16 mouse cellular contexts compared by ENCODE assay signal in genomic region chr2:24926965-24927358, GRCm38 (mm10). TPM values are rescaled to one million over a fixed set of nuclear protein-coding genes. Genes with fewer than 3 reads are reported as not detected.
DNase-seq lines count a peak whose midpoint lies in the region; ATAC-seq and TF ChIP-seq lines count a peak whose summit lies in the region.
"Had no signal": no experiment of that assay in that cellular context is flagged by ENCODE, and none has a peak within 500 bp of the region (broad histone marks: within the 10 kb centered on the region; RNA-seq: fewer than 3 reads in every experiment).

No protein-coding gene starts in this region.

- H3K27ac ChIP-seq in gastrocnemius, adult 2 months = peak overlapping the region; percentile 56
- no peak overlapping the region for H3K27ac ChIP-seq in liver, adult 2 months (replicated peaks; ENCODE audit: insufficient read depth, low read depth, low read length)
- H3K27ac ChIP-seq in liver, embryonic 12.5 days = no peak overlapping the region
- no peak overlapping the region for H3K27ac ChIP-seq in midbrain, embryonic 14.5 days (replicated peaks; ENCODE audit: low read depth, low read length)
- H3K27ac ChIP-seq: forebrain, embryonic 13.5 days; hindbrain, embryonic 13.5 days had no signal

- H3K27me3 ChIP-seq in liver, adult 2 months (ENCODE audit: control insufficient read depth, insufficient read depth, low read length) = no peaks in the 10 kb centered on the region
- H3K27me3 ChIP-seq in liver, embryonic 12.5 days (replicated peaks) = no peaks in the 10 kb centered on the region
- no peaks in the 10 kb centered on the region for H3K27me3 ChIP-seq in midbrain, embryonic 14.5 days (ENCODE audit: control insufficient read depth, insufficient read depth, low read length)
- H3K27me3 ChIP-seq: forebrain, embryonic 13.5 days; hindbrain, embryonic 13.5 days had no signal

- no peaks in the 10 kb centered on the region for H3K79me2 ChIP-seq in liver, adult 2 months (ENCODE audit: control insufficient read depth, insufficient read depth, low read length)

- no peak overlapping the region for H3K4me3 ChIP-seq in gastrocnemius, adult 2 months
- H3K4me3 ChIP-seq in liver, adult 2 months (ENCODE audit: insufficient read depth, low read depth, low read length) = no peak overlapping the region
- H3K4me3 ChIP-seq in liver, embryonic 12.5 days = no peak overlapping the region
- H3K4me3 ChIP-seq in midbrain, embryonic 14.5 days (replicated peaks; ENCODE audit: low read depth, low read length) = no peak overlapping the region
- H3K4me3 ChIP-seq: embryonic facial prominence, embryonic 10.5 days; forebrain, embryonic 13.5 days; hindbrain, embryonic 13.5 days had no signal

- H3K9ac ChIP-seq in liver, adult 2 months (ENCODE audit: low read depth, low read length) = peak overlapping the region; percentile 17; the same call in 1 of the 2 replicates
- no peak overlapping the region for H3K9ac ChIP-seq in liver, embryonic 12.5 days
- H3K9ac ChIP-seq in midbrain, embryonic 14.5 days (replicated peaks; ENCODE audit: low read length) = no peak overlapping the region
- H3K9ac ChIP-seq: forebrain, embryonic 13.5 days; hindbrain, embryonic 13.5 days had no signal

- DNase-seq in gastrocnemius, adult 2 months = no peak
- DNase-seq in gastrocnemius, postnatal 14 days = no peak
- no peak for DNase-seq in liver, adult 2 months (ENCODE audit: extremely low read depth, low read depth, low spot score)
- no peak for DNase-seq in cerebellum, adult 9-10 months
- DNase-seq in midbrain, embryonic 14.5 days = no peak
- DNase-seq: adrenal gland, adult 2 months; cerebellum, postnatal 36 days; right cerebral cortex, adult 18-20 months; spleen, adult 18-20 months; thymus, postnatal 36 days had no signal

- ATAC-seq in liver, embryonic 12.5 days = no peak
- ATAC-seq in granulocyte monocyte progenitor cell, adult 5-6 weeks (replicated peaks; ENCODE audit: poor library complexity, severe bottlenecking) = peak; percentile 77
- peak; percentile 54 for ATAC-seq in megakaryocyte progenitor cell, adult 5-6 weeks (replicated peaks; ENCODE audit: poor library complexity)
- ATAC-seq in midbrain, embryonic 14.5 days (ENCODE audit: low FRiP score, low TSS enrichment) = no peak
- ATAC-seq: forebrain, embryonic 13.5 days had no signal

- intact Hi-C loops in gastrocnemius, adult 2 months (cut with DNase I) = no loop called here
- intact Hi-C loops in gastrocnemius, postnatal 14 days (cut with DNase I; ENCODE audit: low total_unique reads) = no loop called here

- no peak for TF ChIP-seq CTCF in gastrocnemius, adult 2 months (IDR thresholded peaks at IDR 0.05)
- no peak for TF ChIP-seq CTCF in liver, adult 2 months (IDR thresholded peaks at IDR 0.05; ENCODE audit: low read depth, low read length)

- no peaks in the 10 kb centered on the region for H3K9me3 ChIP-seq in liver, embryonic 12.5 days (replicated peaks)
- no peaks in the 10 kb centered on the region for H3K9me3 ChIP-seq in midbrain, embryonic 14.5 days (ENCODE audit: control insufficient read depth, low read length)
- H3K9me3 ChIP-seq: embryonic facial prominence, embryonic 10.5 days; forebrain, embryonic 13.5 days; hindbrain, embryonic 13.5 days had no signal

- 61% methylated on average over 7 of the region's 7 CpGs for whole genome bisulfite sequencing in liver, adult 2 months
- WGBS in liver, embryonic 12.5 days (ENCODE audit: insufficient replicate concordance) = 47% methylated on average over 7 of the region's 7 CpGs
- 76% methylated on average over 7 of the region's 7 CpGs for WGBS in midbrain, embryonic 14.5 days

- TF ChIP-seq POLR2A in liver, adult 2 months (IDR thresholded peaks at IDR 0.05; ENCODE audit: extremely low read depth, insufficient read depth, low read length) = no peak

- no peaks in the 10 kb centered on the region for H3K4me1 ChIP-seq in liver, adult 2 months (ENCODE audit: control insufficient read depth, insufficient read depth, low read length)
- H3K4me1 ChIP-seq in liver, embryonic 12.5 days = peaks cover 12% of the 10 kb centered on the region; the same call in 1 of the 2 replicates
- no peaks in the 10 kb centered on the region for H3K4me1 ChIP-seq in midbrain, embryonic 14.5 days (ENCODE audit: control insufficient read depth, insufficient read depth, low read length)
- H3K4me1 ChIP-seq: forebrain, embryonic 13.5 days; hindbrain, embryonic 13.5 days had no signal

- no peaks in the 10 kb centered on the region for H3K36me3 ChIP-seq in liver, adult 2 months (ENCODE audit: control insufficient read depth, insufficient read depth, low read length)
- peaks cover 18% of the 10 kb centered on the region for H3K36me3 ChIP-seq in liver, embryonic 12.5 days
- H3K36me3 ChIP-seq in midbrain, embryonic 14.5 days (ENCODE audit: control insufficient read depth, insufficient read depth, low read length) = 0 out of 2 replicates have a peak, but pooled peaks cover 3% of the 10 kb centered on the region

- H3K4me2 ChIP-seq in liver, embryonic 12.5 days = no peak overlapping the region
- no peak overlapping the region for H3K4me2 ChIP-seq in midbrain, embryonic 14.5 days (ENCODE audit: low read length)
- H3K4me2 ChIP-seq: forebrain, embryonic 13.5 days; hindbrain, embryonic 13.5 days had no signal

RNA-seq across cellular contexts. Expression of gene Ehmt1, which starts 7.5 kb away (rescaled TPM):
- total RNA-seq in gastrocnemius, adult 2 months (2021) = 10 to 100 TPM; 28.3 to 29.0 TPM
- 10 to 100 TPM; 31.6 to 32.5 TPM for total RNA-seq in gastrocnemius, postnatal 14 days (2021)
- total RNA-seq in liver, adult 2 months (2014; rRNA removed) = 19.2 and 21.8 TPM in 2 replicates
- polyA plus RNA-seq in liver, adult 2 months (2012; rRNA removed) = 19.4 and 24.0 TPM in 2 replicates
- 30.7 and 31.7 TPM in 2 replicates for polyA plus RNA-seq in liver, embryonic 12.5 days (2016; fragmentation: Nextera tagmentation; extraction: Ambion mirVana)
- total RNA-seq in granulocyte monocyte progenitor cell, adult 5-6 weeks (2014; fragmentation: Nextera tagmentation) = 61.9 and 82.0 TPM in 2 replicates
- 91.2 and 105 TPM in 2 replicates for total RNA-seq in granulocyte monocyte progenitor cell, adult 5-6 weeks (2017)
- total RNA-seq in megakaryocyte progenitor cell, adult 5-6 weeks (2015) = 34.4 and 36.7 TPM in 2 replicates
- total RNA-seq in megakaryocyte progenitor cell, adult 5-6 weeks (2017) = 63.1 and 87.0 TPM in 2 replicates
- 85.1 and 99.5 TPM in 2 replicates for polyA plus RNA-seq in midbrain, embryonic 14.5 days (2014; fragmentation: Nextera tagmentation; extraction: Ambion mirVana)

RNA-seq across cellular contexts. Expression of gene Arrdc1, which starts 8.1 kb away (rescaled TPM):
- total RNA-seq in gastrocnemius, adult 2 months (2021) = 1 to 10 TPM; 1.9 to 2.8 TPM
- total RNA-seq in gastrocnemius, postnatal 14 days (2021) = 1 to 10 TPM; 5.4 to 5.7 TPM
- 2.5 and 3.1 TPM in 2 replicates for total RNA-seq in liver, adult 2 months (2014; rRNA removed)
- polyA plus RNA-seq in liver, adult 2 months (2012; rRNA removed) = 7.4 and 12.7 TPM in 2 replicates
- 20.2 and 21.8 TPM in 2 replicates for polyA plus RNA-seq in liver, embryonic 12.5 days (2016; fragmentation: Nextera tagmentation; extraction: Ambion mirVana)
- total RNA-seq in granulocyte monocyte progenitor cell, adult 5-6 weeks (2014; fragmentation: Nextera tagmentation) = 46.0 and 82.7 TPM in 2 replicates
- 57.3 and 68.1 TPM in 2 replicates for total RNA-seq in granulocyte monocyte progenitor cell, adult 5-6 weeks (2017)
- 24.5 and 29.2 TPM in 2 replicates for total RNA-seq in megakaryocyte progenitor cell, adult 5-6 weeks (2015)
- total RNA-seq in megakaryocyte progenitor cell, adult 5-6 weeks (2017) = 48.3 and 58.9 TPM in 2 replicates
- polyA plus RNA-seq in midbrain, embryonic 14.5 days (2014; fragmentation: Nextera tagmentation; extraction: Ambion mirVana) = 21.8 and 24.9 TPM in 2 replicates

RNA-seq across cellular contexts. Expression of gene Zmynd19, which starts 22.6 kb away (rescaled TPM):
- 10 to 100 TPM; 20.6 to 21.2 TPM for total RNA-seq in gastrocnemius, adult 2 months (2021)
- total RNA-seq in gastrocnemius, postnatal 14 days (2021) = 10 to 100 TPM; 15.8 to 19.6 TPM
- 2.0 and 3.0 TPM in 2 replicates for total RNA-seq in liver, adult 2 months (2014; rRNA removed)
- polyA plus RNA-seq in liver, adult 2 months (2012; rRNA removed) = 3.4 TPM in 2 replicates
- 19.8 and 24.0 TPM in 2 replicates for polyA plus RNA-seq in liver, embryonic 12.5 days (2016; fragmentation: Nextera tagmentation; extraction: Ambion mirVana)
- 18.5 and 26.3 TPM in 2 replicates for total RNA-seq in granulocyte monocyte progenitor cell, adult 5-6 weeks (2014; fragmentation: Nextera tagmentation)
- total RNA-seq in granulocyte monocyte progenitor cell, adult 5-6 weeks (2017) = 38.6 and 72.0 TPM in 2 replicates
- 16.0 and 19.1 TPM in 2 replicates for total RNA-seq in megakaryocyte progenitor cell, adult 5-6 weeks (2015)
- 42.9 and 62.2 TPM in 2 replicates for total RNA-seq in megakaryocyte progenitor cell, adult 5-6 weeks (2017)
- polyA plus RNA-seq in midbrain, embryonic 14.5 days (2014; fragmentation: Nextera tagmentation; extraction: Ambion mirVana) = 20.9 and 31.4 TPM in 2 replicates

RNA-seq across cellular contexts. Expression of gene Dph7, which starts 35.2 kb away (rescaled TPM):
- total RNA-seq in gastrocnemius, adult 2 months (2021) = 1 to 10 TPM; 3.4 to 3.8 TPM
- 1 to 10 TPM; 4.1 to 4.8 TPM for total RNA-seq in gastrocnemius, postnatal 14 days (2021)
- total RNA-seq in liver, adult 2 months (2014; rRNA removed) = 3.9 and 4.4 TPM in 2 replicates
- polyA plus RNA-seq in liver, adult 2 months (2012; rRNA removed) = 3.9 and 4.6 TPM in 2 replicates
- polyA plus RNA-seq in liver, embryonic 12.5 days (2016; fragmentation: Nextera tagmentation; extraction: Ambion mirVana) = 14.5 and 16.6 TPM in 2 replicates
- 24.5 and 25.1 TPM in 2 replicates for total RNA-seq in granulocyte monocyte progenitor cell, adult 5-6 weeks (2014; fragmentation: Nextera tagmentation)
- 21.1 and 23.7 TPM in 2 replicates for total RNA-seq in granulocyte monocyte progenitor cell, adult 5-6 weeks (2017)
- total RNA-seq in megakaryocyte progenitor cell, adult 5-6 weeks (2015) = 20.8 TPM in 2 replicates
- 15.5 and 26.2 TPM in 2 replicates for total RNA-seq in megakaryocyte progenitor cell, adult 5-6 weeks (2017)
- 36.1 and 37.9 TPM in 2 replicates for polyA plus RNA-seq in midbrain, embryonic 14.5 days (2014; fragmentation: Nextera tagmentation; extraction: Ambion mirVana)

RNA-seq across cellular contexts. Expression of gene Mrpl41, which starts 47.9 kb away (rescaled TPM):
- 10 to 100 TPM; 28.9 to 43.8 TPM for total RNA-seq in gastrocnemius, adult 2 months (2021)
- 10 to 100 TPM; 40.9 to 46.3 TPM for total RNA-seq in gastrocnemius, postnatal 14 days (2021)
- 68.1 and 77.0 TPM in 2 replicates for total RNA-seq in liver, adult 2 months (2014; rRNA removed)
- polyA plus RNA-seq in liver, adult 2 months (2012; rRNA removed) = 24.4 and 30.1 TPM in 2 replicates
- 109 and 113 TPM in 2 replicates for polyA plus RNA-seq in liver, embryonic 12.5 days (2016; fragmentation: Nextera tagmentation; extraction: Ambion mirVana)
- 69.5 and 99.3 TPM in 2 replicates for total RNA-seq in granulocyte monocyte progenitor cell, adult 5-6 weeks (2014; fragmentation: Nextera tagmentation)
- 174 and 218 TPM in 2 replicates for total RNA-seq in granulocyte monocyte progenitor cell, adult 5-6 weeks (2017)
- 70.4 and 82.4 TPM in 2 replicates for total RNA-seq in megakaryocyte progenitor cell, adult 5-6 weeks (2015)
- 117 and 161 TPM in 2 replicates for total RNA-seq in megakaryocyte progenitor cell, adult 5-6 weeks (2017)
- polyA plus RNA-seq in midbrain, embryonic 14.5 days (2014; fragmentation: Nextera tagmentation; extraction: Ambion mirVana) = 160 and 178 TPM in 2 replicates

Comparison
In these comparisons a context has a peak if more than half of its experiments do, and no peak if none do; other contexts are left out.
1. ATAC-seq: peak in granulocyte monocyte progenitor cell, adult 5-6 weeks (single experiment) and megakaryocyte progenitor cell, adult 5-6 weeks (single experiment); none in liver, embryonic 12.5 days (single experiment) and midbrain, embryonic 14.5 days (single experiment).